In the genomic region with DNA sequence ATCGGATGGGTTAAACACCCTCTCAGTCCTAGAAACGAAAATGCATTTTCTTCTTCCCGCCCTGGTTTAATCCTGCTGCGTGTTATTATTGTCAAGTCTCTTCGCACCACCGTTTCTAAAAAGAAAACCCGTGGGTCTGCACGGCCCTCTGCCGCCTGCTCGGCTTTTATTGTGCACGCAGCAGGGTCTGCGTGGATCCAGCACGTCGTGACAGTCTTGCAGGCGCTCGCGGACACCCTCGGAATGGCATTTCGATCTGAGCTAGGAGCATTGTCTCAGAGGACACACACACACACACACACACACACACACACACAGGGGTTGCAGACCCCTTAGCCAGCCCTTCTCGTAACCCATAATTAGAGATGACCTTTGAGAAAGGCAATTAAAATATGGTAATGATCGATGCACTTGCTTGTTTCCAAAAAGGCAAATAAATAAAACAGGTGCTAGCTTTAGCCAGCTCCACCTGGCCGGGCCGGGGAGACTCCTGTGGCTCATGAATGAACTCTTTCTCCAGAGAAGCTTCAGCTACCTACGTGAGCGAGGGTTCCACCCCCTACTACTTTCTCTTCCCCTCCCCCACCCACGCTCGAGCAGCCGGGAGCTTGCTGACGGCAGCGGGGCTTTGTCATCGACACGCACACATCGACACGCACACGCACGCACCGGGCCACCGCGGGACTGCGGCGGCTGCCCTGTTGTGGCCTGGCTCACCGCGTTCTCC, we compare ENCODE assay signal across 8 mouse cellular contexts. TPM values are rescaled to one million over a fixed set of nuclear protein-coding genes. Genes with fewer than 3 reads are reported as not detected.
DNase-seq lines count a peak whose midpoint lies in the region; ATAC-seq and TF ChIP-seq lines count a peak whose summit lies in the region.

No protein-coding gene starts in this region.

- no peaks in the 10 kb centered on the region for H3K36me3 ChIP-seq in hindbrain, embryonic 12.5 days
- no peaks in the 10 kb centered on the region for H3K36me3 ChIP-seq in liver, embryonic 15.5 days (replicated peaks)
- H3K36me3 ChIP-seq in stomach, embryonic 15.5 days = no peaks in the 10 kb centered on the region

- WGBS in cerebellum, adult 2 months = 15% methylated on average over 43 of the region's 43 CpGs
- 5% methylated on average over 43 of the region's 43 CpGs for WGBS in hindbrain, embryonic 12.5 days
- 5% methylated on average over 37 of the region's 43 CpGs for WGBS in liver, embryonic 15.5 days (ENCODE audit: insufficient replicate concordance)
- 9% methylated on average over 43 of the region's 43 CpGs for WGBS in stomach, embryonic 15.5 days

- H3K27me3 ChIP-seq in cerebellum, adult 2 months (ENCODE audit: control insufficient read depth, insufficient read depth, low read length) = no peaks in the 10 kb centered on the region; the same call in 1 of the 2 replicates
- peaks cover 81% of the 10 kb centered on the region for H3K27me3 ChIP-seq in hindbrain, embryonic 12.5 days
- H3K27me3 ChIP-seq in liver, embryonic 15.5 days = peaks cover 89% of the 10 kb centered on the region
- peaks cover 23% of the 10 kb centered on the region for H3K27me3 ChIP-seq in stomach, embryonic 15.5 days (replicated peaks)

- no peak for ATAC-seq in cerebellum, adult (ENCODE audit: insufficient number of reproducible peaks, low FRiP score, low TSS enrichment)
- ATAC-seq in hindbrain, embryonic 12.5 days (ENCODE audit: low FRiP score) = peak; percentile 41; the same call in 1 of the 2 replicates
- no peak for ATAC-seq in liver, embryonic 15.5 days (ENCODE audit: insufficient read depth)
- no peak for ATAC-seq in stomach, embryonic 15.5 days (ENCODE audit: insufficient read depth, low FRiP score, low read depth)

- TF ChIP-seq CTCF in cerebellum, adult 2 months (IDR thresholded peaks at IDR 0.05; ENCODE audit: borderline replicate concordance, insufficient read depth, low read depth, low read length) = no peak

- H3K9me3 ChIP-seq in hindbrain, embryonic 12.5 days (replicated peaks) = no peaks in the 10 kb centered on the region
- H3K9me3 ChIP-seq in liver, embryonic 15.5 days (replicated peaks) = no peaks in the 10 kb centered on the region
- no peaks in the 10 kb centered on the region for H3K9me3 ChIP-seq in stomach, embryonic 15.5 days

- peak overlapping the region; percentile 53 for H3K4me3 ChIP-seq in cerebellum, adult 2 months (replicated peaks; ENCODE audit: insufficient read depth, low read depth, low read length)
- peak overlapping the region; percentile 17 for H3K4me3 ChIP-seq in hindbrain, embryonic 12.5 days
- peak overlapping the region; percentile 37 for H3K4me3 ChIP-seq in liver, embryonic 15.5 days (replicated peaks)
- H3K4me3 ChIP-seq in stomach, embryonic 15.5 days (replicated peaks) = peak overlapping the region; percentile 24

- no peak for TF ChIP-seq POLR2A in cerebellum, adult 2 months (IDR thresholded peaks at IDR 0.05; ENCODE audit: borderline replicate concordance, insufficient read depth, low read length)

- no peaks in the 10 kb centered on the region for H3K4me1 ChIP-seq in cerebellum, adult 2 months (ENCODE audit: control insufficient read depth, insufficient read depth, low read length)
- H3K4me1 ChIP-seq in hindbrain, embryonic 12.5 days = peaks cover 36% of the 10 kb centered on the region
- H3K4me1 ChIP-seq in liver, embryonic 15.5 days (replicated peaks) = peaks cover 19% of the 10 kb centered on the region
- peaks cover 12% of the 10 kb centered on the region; the same call in 1 of the 2 replicates for H3K4me1 ChIP-seq in stomach, embryonic 15.5 days

- peak overlapping the region; percentile 53 for H3K4me2 ChIP-seq in hindbrain, embryonic 12.5 days (replicated peaks)
- peak overlapping the region; percentile 62 for H3K4me2 ChIP-seq in liver, embryonic 15.5 days
- H3K4me2 ChIP-seq in stomach, embryonic 15.5 days = peak overlapping the region; percentile 55

- peak overlapping the region; percentile 43; the same call in 1 of the 2 replicates for H3K9ac ChIP-seq in hindbrain, embryonic 12.5 days
- H3K9ac ChIP-seq in liver, embryonic 15.5 days = no peak overlapping the region
- H3K9ac ChIP-seq in stomach, embryonic 15.5 days = no peak overlapping the region

- no peak overlapping the region for H3K27ac ChIP-seq in cerebellum, adult 2 months (ENCODE audit: insufficient read depth, low read length)
- H3K27ac ChIP-seq in hindbrain, embryonic 12.5 days = no peak overlapping the region; the same call in 1 of the 2 replicates
- no peak overlapping the region for H3K27ac ChIP-seq in liver, embryonic 15.5 days (replicated peaks)
- no peak overlapping the region for H3K27ac ChIP-seq in stomach, embryonic 15.5 days

- no peak for DNase-seq in cerebellum, adult 2 months
- DNase-seq in right cerebral cortex, postnatal 10 days (ENCODE audit: low spot score in 2 of 2) = peak; percentile 78 to 80
- DNase-seq in right cerebral cortex, adult 2 months (ENCODE audit: low spot score in 2 of 2) = no peak
- no peak for DNase-seq in cerebellum, adult 8-10 months

RNA-seq across cellular contexts. Expression of a gene that starts 8.7 kb away (rescaled TPM):
- polyA plus RNA-seq in cerebellum, adult 2 months (2012; rRNA removed) = 12.2 and 12.9 TPM in 2 replicates
- polyA plus RNA-seq in hindbrain, embryonic 12.5 days (2016; fragmentation: Nextera tagmentation; extraction: Ambion mirVana) = 23.7 and 26.9 TPM in 2 replicates
- 4.3 and 4.5 TPM in 2 replicates for polyA plus RNA-seq in liver, embryonic 15.5 days (2015; fragmentation: Nextera tagmentation; extraction: Ambion mirVana)
- 13.1 and 14.0 TPM in 2 replicates for polyA plus RNA-seq in stomach, embryonic 15.5 days (2015; fragmentation: Nextera tagmentation; extraction: Ambion mirVana)

Comparison
In these comparisons a context has a peak if more than half of its experiments do, and no peak if none do; other contexts are left out.
1. DNase-seq: peak in right cerebral cortex, postnatal 10 days (2 of 2); none in cerebellum, adult 2 months (0 of 2), right cerebral cortex, adult 2 months (0 of 2) and cerebellum, adult 8-10 months (single experiment).
2. Peak in every context shown above with its lines, with median percentiles within 50 percentile points of each other: H3K4me3 ChIP-seq and H3K4me2 ChIP-seq.